Mouse (Mus musculus): ENCODE results near the gene Cbx4. TPM values are rescaled to one million over a fixed set of nuclear protein-coding genes. Genes with fewer than 3 reads are reported as not detected.
A peak's percentile ranks its signal among the peaks of the same experiment; 100 is the strongest.

The Cbx4 gene
- total RNA-seq (2022), result 1 to 10 TPM; 2.1 to 3.0 (median 2.2) TPM

GRCm38 (mm10) chr11:119086144-119086971 lies at the start of gene Cbx4:
TSS of gene Cbx4 (minus strand) at chr11:119086221.
- DNase-seq (ENCODE audit: low spot score in 2 of 2), result peak; percentile 77 to 85

- no peak for DNase-seq (ENCODE audit: low spot score in 2 of 2)
Measured at GRCm38 (mm10) chr11:119134586-119134985, 48.6 kb upstream of the Cbx4 start.

- DNase-seq (ENCODE audit: low spot score in 2 of 2), result peak; percentile 57 to 75
Measured at GRCm38 (mm10) chr11:119133437-119134221, 47.6 kb upstream of the Cbx4 start.

- no peak for DNase-seq (ENCODE audit: low spot score in 2 of 2)
Measured at GRCm38 (mm10) chr11:119132198-119133035, 46.4 kb upstream of the Cbx4 start.

- DNase-seq (ENCODE audit: low spot score in 2 of 2), result no peak
Measured at GRCm38 (mm10) chr11:119130081-119130765, 44.2 kb upstream of the Cbx4 start.

GRCm38 (mm10) chr11:119129281-119130058 lies 43.4 kb upstream of the Cbx4 start:
- no peak for DNase-seq (ENCODE audit: low spot score in 2 of 2)

GRCm38 (mm10) chr11:119128668-119129280 lies 42.8 kb upstream of the Cbx4 start:
- DNase-seq (ENCODE audit: low spot score in 2 of 2), result no peak

- DNase-seq (ENCODE audit: low spot score in 2 of 2), result peak; percentile 66 to 69
Measured at GRCm38 (mm10) chr11:119127686-119128473, 41.9 kb upstream of the Cbx4 start.

- no peak for DNase-seq (ENCODE audit: low spot score in 2 of 2)
Measured at GRCm38 (mm10) chr11:119127147-119127546, 41.1 kb upstream of the Cbx4 start.

- DNase-seq (ENCODE audit: low spot score in 2 of 2), result peak; percentile 76 to 84
Measured at GRCm38 (mm10) chr11:119125929-119126861, 40.2 kb upstream of the Cbx4 start.

- DNase-seq (ENCODE audit: low spot score in 2 of 2), result peak; percentile 68 to 87
Measured at GRCm38 (mm10) chr11:119124536-119124935, 38.5 kb upstream of the Cbx4 start.

GRCm38 (mm10) chr11:119123522-119124319 lies 37.7 kb upstream of the Cbx4 start:
- DNase-seq (ENCODE audit: low spot score in 2 of 2), result peak in 1 of 2 experiments; percentile 32

- no peak for DNase-seq (ENCODE audit: low spot score in 2 of 2)
Measured at GRCm38 (mm10) chr11:119122396-119122795, 36.4 kb upstream of the Cbx4 start.

- no peak for DNase-seq (ENCODE audit: low spot score in 2 of 2)
Measured at GRCm38 (mm10) chr11:119118905-119119304, 32.9 kb upstream of the Cbx4 start.

- no peak for DNase-seq (ENCODE audit: low spot score in 2 of 2)
Measured at GRCm38 (mm10) chr11:119117945-119118344, 31.9 kb upstream of the Cbx4 start.

GRCm38 (mm10) chr11:119116992-119117391 lies 31.0 kb upstream of the Cbx4 start:
- DNase-seq (ENCODE audit: low spot score in 2 of 2), result no peak

- DNase-seq (ENCODE audit: low spot score in 2 of 2), result no peak
Measured at GRCm38 (mm10) chr11:119112721-119113120, 26.7 kb upstream of the Cbx4 start.
